Mouse (Mus musculus) ES-E14 (cell line): ENCODE measurements around the gene Cxcr4. TPM values are rescaled to one million over a fixed set of nuclear protein-coding genes. Genes with fewer than 3 reads are reported as not detected.

Experiments
- DNase-seq: peaks from one replicate; pipeline ENCODE4 v3.0.0-alpha.2; 2013; ENCODE audit warnings: low read depth, low spot score
- H3K27ac ChIP-seq: 2 replicates; pipeline ENCODE4 v1.5.1; 2012; ENCODE audit warnings: low read depth, mild to moderate bottlenecking, low read length, moderate library complexity, mixed read lengths; ENCODE audit not compliant: poor library complexity, insufficient read depth, severe bottlenecking
- H3K36me3 ChIP-seq: 2 replicates; pipeline ENCODE4 v1.6.1; 2012; ENCODE audit warnings: mild to moderate bottlenecking, low read length, moderate library complexity, mixed read lengths; ENCODE audit not compliant: control insufficient read depth, poor library complexity, insufficient read depth, severe bottlenecking
- H3K4me1 ChIP-seq, 2 experiments: fragments of 150-350 bp in 1 of 2; sonication (generic) in 1 of 2; 2 replicates each; pipeline ENCODE4 v1.6.1; 2012; ENCODE audit warnings: low read length in 2 of 2, mild to moderate bottlenecking in 1 of 2, mixed read lengths in 1 of 2; ENCODE audit not compliant: control insufficient read depth in 2 of 2, insufficient read depth in 2 of 2, poor library complexity in 1 of 2
- H3K4me3 ChIP-seq, 2 experiments: fragments of 150-350 bp in 1 of 2; sonication (generic) in 1 of 2; 2 replicates each; pipeline ENCODE4 v1.5.1; 2012; ENCODE audit warnings: low read length in 2 of 2, low read depth in 1 of 2, mild to moderate bottlenecking in 1 of 2, mixed read lengths in 1 of 2; ENCODE audit not compliant: insufficient read depth in 1 of 2, poor library complexity in 1 of 2, severe bottlenecking in 1 of 2
- H3K9ac ChIP-seq: 2 replicates; pipeline ENCODE4 v1.6.1; 2012; ENCODE audit warnings: low read depth, mild to moderate bottlenecking, low read length, mixed read lengths; ENCODE audit not compliant: poor library complexity, insufficient read depth, severe bottlenecking
- H3K9me3 ChIP-seq: fragments of 150-350 bp; sonication (generic); 2 replicates; pipeline ENCODE4 v1.6.1; 2012; ENCODE audit warnings: low read depth, mild to moderate bottlenecking, low read length; ENCODE audit not compliant: control insufficient read depth, insufficient read depth
- CHD2 ChIP-seq: IDR thresholded peaks from 2 replicates; pipeline ENCODE4 v1.6.1; 2014; ENCODE audit warnings: mild to moderate bottlenecking, low read depth, low read length, inconsistent platforms
- HCFC1 ChIP-seq: IDR thresholded peaks from 2 replicates; pipeline ENCODE4 v1.6.1; 2012; ENCODE audit warnings: low read length, inconsistent platforms, borderline replicate concordance; ENCODE audit not compliant: insufficient read depth
- MAFK ChIP-seq: IDR thresholded peaks from 2 replicates; pipeline ENCODE4 v1.6.1; 2014; ENCODE audit warnings: mild to moderate bottlenecking, low read depth, low read length, inconsistent platforms; ENCODE audit not compliant: insufficient read depth
- ZC3H11A ChIP-seq: IDR thresholded peaks from 2 replicates; pipeline ENCODE4 v1.6.1; 2012; ENCODE audit warnings: low read depth, mild to moderate bottlenecking, inconsistent platforms, low read length, borderline replicate concordance
- ZNF384 ChIP-seq: IDR thresholded peaks from 2 replicates; pipeline ENCODE4 v1.6.1; 2012; ENCODE audit warnings: low read depth, low read length, inconsistent platforms
- in situ Hi-C, 2 experiments: fragments of 600-800 bp; cut with MboI; formaldehyde crosslinking; loops; one replicate each; pipeline ENCODE4 v1.15.1; 2025; ENCODE audit warnings: low sequenced_read_pairs in 2 of 2, inconsistent platforms in 1 of 2; ENCODE audit not compliant: unreplicated experiment in 2 of 2
- total RNA-seq: library from RNA; depleted of rRNA; stranded (reverse); fragments of 300-350 nt; gene quantifications from 2 replicates; pipeline ENCODE4 v1.2.3, GENCODE M21; 2012

Gene Cxcr4
- total RNA-seq, 1 experiment = 2.6 TPM

DNA sequence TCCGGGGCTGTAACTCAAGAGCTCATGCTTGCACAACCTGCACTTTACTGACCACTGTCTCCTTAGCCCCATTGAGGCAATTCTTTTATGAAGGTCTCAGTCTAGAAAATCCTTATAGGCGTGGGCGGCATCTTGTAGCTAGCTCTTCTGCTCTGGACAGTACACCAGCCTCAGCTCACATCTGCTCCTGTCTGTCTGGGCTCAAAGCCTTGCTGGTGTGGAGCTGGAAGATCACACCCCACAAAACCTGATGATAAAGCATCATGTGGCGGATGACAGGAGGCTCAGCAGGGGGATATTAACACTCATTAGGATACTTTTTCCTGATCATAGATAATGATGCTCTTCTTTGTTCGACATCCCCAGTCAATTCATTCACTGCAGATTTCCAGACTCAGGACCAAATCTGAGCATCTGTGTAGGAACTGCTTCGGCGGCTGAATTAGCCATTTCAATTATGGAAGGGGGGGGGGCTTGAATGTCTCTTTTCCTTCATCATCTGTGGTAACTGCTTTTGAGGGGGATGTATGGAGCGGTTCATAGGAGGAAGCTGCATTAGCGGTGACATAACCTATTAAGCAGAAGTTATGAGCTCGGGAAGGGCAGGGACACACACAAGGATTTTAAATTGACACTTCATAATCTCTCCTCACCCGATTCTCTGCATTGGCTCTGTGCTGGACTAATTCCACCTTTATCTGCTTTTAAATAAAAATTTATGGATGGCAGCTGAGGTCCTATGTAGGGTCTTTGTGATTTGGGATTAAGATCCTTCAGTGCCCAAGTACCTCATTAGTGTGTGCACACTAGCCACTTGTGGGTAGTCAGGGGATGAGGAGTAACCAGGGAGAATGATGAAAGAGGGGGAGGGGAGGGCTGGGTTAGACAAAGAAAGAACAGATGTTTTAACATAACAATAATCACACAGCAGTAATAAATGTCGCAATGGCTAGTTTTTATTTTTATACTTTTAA, 24.6 kb downstream of the Cxcr4 start:
- Histone ChIP-seq H3K36me3 (no peaks in the 10 kb centered on the region), H3K27ac (no peak overlapping the region), H3K9ac (no peak overlapping the region), H3K4me3 (no peak overlapping the region), H3K4me1 (no peaks in the 10 kb centered on the region), H3K9me3 (no peaks in the 10 kb centered on the region)
- no peak for DNase-seq
- in situ Hi-C loops = no loop called here
- no peak for TF ChIP-seq ZC3H11A
- no peak for TF ChIP-seq MAFK
- no peak for TF ChIP-seq CHD2
- TF ChIP-seq HCFC1 = no peak
- TF ChIP-seq ZNF384 = no peak

DNA sequence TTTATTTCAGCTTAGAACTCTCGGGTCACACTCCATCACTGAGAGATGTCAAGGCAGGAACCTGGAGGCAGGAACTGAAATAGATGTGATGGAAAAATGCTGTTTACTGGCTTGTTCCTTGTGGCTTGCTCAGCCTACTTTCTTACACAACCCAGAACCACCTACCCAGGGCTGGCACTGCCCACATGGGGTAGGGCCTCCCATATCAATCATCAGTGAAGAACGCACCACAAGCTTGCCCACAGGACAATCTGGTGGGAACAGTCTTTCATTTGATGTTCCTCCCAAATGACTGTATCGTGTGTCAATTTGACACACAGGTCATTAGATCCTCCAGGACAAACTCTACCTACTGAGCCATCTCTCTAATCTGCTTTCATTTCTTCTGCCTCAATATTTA, 28.2 kb downstream of the Cxcr4 start:
- Histone ChIP-seq H3K36me3 (no peaks in the 10 kb centered on the region), H3K9me3 (no peaks in the 10 kb centered on the region), H3K27ac (no peak overlapping the region), H3K9ac (no peak overlapping the region), H3K4me1 (no peaks in the 10 kb centered on the region), H3K4me3 (no peak overlapping the region)
- TF ChIP-seq ZNF384 (no peak), CHD2 (no peak), ZC3H11A (no peak), HCFC1 (no peak)
- no peak for DNase-seq
- in situ Hi-C loops = no loop called here

DNA sequence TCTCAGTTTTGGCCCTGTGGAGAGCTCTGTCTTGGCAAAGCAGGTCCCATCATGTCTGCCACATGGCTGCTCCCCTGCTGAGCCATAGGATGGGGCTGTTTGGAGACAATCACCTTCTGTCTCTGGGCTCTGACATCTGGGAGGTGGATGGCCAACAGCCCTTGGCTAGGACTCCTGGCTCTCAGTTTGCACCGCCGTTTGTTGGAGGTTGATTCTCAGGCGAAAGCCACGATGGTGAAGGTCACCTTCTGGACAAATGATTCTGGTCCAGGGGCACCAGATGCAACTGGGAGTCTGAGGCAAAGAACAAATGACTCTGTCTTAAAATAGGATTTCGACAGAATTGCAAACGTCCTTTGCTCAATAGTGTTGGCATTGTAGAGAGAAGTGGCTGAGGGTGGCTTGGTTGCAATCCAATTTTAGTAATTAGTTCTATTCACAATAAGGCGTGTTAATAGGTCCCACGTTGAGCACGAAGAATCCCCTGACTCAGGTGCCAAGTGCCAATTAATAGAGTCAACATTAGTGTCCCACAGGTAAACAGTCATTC, 30.7 kb downstream of the Cxcr4 start:
- H3K27ac ChIP-seq = no peak overlapping the region
- H3K4me3 ChIP-seq = no peak overlapping the region
- H3K9ac ChIP-seq = no peak overlapping the region
- no peak for DNase-seq
- no peaks in the 10 kb centered on the region for H3K4me1 ChIP-seq
- no peak for TF ChIP-seq ZC3H11A
- TF ChIP-seq HCFC1 = no peak
- no peaks in the 10 kb centered on the region for H3K9me3 ChIP-seq
- in situ Hi-C loops = no loop called here
- H3K36me3 ChIP-seq = no peaks in the 10 kb centered on the region

DNA sequence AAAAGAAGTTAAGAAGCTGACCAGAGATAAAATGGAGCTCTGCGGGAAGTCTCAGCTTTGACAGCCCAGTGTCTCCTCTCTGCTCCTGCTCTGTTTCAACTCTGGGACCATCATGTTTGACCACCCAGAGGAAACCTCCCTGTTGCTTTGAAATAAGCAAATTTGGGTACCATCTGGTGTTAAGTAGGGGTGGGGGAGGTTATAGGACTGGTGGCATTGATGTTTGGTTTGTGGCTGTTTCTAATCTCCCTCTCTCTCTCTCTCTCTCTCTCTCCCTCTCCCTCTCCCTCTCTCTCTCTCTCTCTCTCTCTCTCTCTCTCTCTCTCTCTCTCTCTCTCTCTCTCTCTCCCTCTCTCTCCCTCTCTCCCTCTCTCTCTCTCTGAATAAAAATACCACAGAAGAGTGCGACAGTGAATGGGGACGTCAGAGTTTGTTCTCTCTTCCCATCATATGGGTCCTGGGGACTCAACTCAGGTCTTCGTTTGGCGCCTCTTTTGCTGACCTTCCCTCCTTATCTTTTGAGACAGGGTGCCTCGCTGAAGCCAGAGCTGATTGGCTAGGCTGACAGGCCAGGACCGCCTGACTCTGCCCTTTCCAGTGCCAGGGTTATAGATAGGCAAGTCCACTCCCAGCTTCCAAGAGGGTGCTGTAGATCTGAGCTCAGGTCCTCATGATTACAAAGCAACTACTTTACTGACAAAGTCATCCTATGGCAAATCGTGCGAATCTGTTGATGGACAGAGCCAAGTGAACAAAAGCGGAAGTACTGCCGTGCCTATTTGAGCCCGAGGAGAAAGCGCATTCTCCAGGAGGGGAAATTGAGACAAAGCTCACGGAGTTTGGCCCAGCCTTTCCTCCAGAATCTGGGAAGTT, 31.4 kb downstream of the Cxcr4 start:
- no peak for TF ChIP-seq CHD2
- TF ChIP-seq HCFC1 = no peak
- no peak overlapping the region for H3K9ac ChIP-seq
- H3K36me3 ChIP-seq = no peaks in the 10 kb centered on the region
- H3K4me1 ChIP-seq = no peaks in the 10 kb centered on the region
- no peaks in the 10 kb centered on the region for H3K9me3 ChIP-seq
- H3K4me3 ChIP-seq = no peak overlapping the region
- in situ Hi-C loops = no loop called here
- no peak overlapping the region for H3K27ac ChIP-seq
- DNase-seq = no peak
